Mouse (Mus musculus) thymus, adult 2 months (tissue): ENCODE results near the gene Mrps23. TPM values are rescaled to one million over a fixed set of nuclear protein-coding genes. Genes with fewer than 3 reads are reported as not detected.

ENCODE experiments used
- DNase-seq: peaks from one replicate; pipeline ENCODE4 v3.0.0; 2021
- H3K27ac ChIP-seq: fragments of 200-500 bp; 2 replicates; pipeline ENCODE4 v1.5.1; 2012; ENCODE audit warnings: low read length, control low read depth; ENCODE audit not compliant: control insufficient read depth, insufficient read depth
- H3K27me3 ChIP-seq: fragments of 200-500 bp; 2 replicates; pipeline ENCODE4 v1.6.1; 2012; ENCODE audit warnings: mild to moderate bottlenecking, low read length, moderate library complexity, mixed read lengths; ENCODE audit not compliant: control insufficient read depth, insufficient read depth
- H3K36me3 ChIP-seq: fragments of 200-500 bp; 2 replicates; pipeline ENCODE4 v1.6.1; 2012; ENCODE audit warnings: mild to moderate bottlenecking, low read length, moderate library complexity; ENCODE audit not compliant: control insufficient read depth, insufficient read depth
- H3K4me1 ChIP-seq: fragments of 200-500 bp; replicated peaks from 2 replicates; pipeline ENCODE4 v1.6.1; 2012; ENCODE audit warnings: low read length; ENCODE audit not compliant: control insufficient read depth, insufficient read depth
- H3K4me3 ChIP-seq: fragments of 200-500 bp; 2 replicates; pipeline ENCODE4 v1.5.1; 2012; ENCODE audit warnings: mild to moderate bottlenecking, low read length, control low read depth, moderate library complexity; ENCODE audit not compliant: control insufficient read depth, insufficient read depth
- CTCF ChIP-seq: fragments of 200-500 bp; IDR thresholded peaks from 2 replicates; pipeline ENCODE4 v1.5.1; 2012; ENCODE audit warnings: mild to moderate bottlenecking, control low read depth, low read length, moderate library complexity, borderline replicate concordance; ENCODE audit not compliant: control insufficient read depth, poor library complexity, insufficient read depth; ENCODE audit errors: extremely low read depth
- POLR2A ChIP-seq: fragments of 200-500 bp; IDR thresholded peaks from 2 replicates; pipeline ENCODE4 v1.6.1; 2012; ENCODE audit warnings: mild to moderate bottlenecking, low read length, control low read depth, moderate library complexity; ENCODE audit not compliant: control insufficient read depth, poor library complexity, insufficient read depth; ENCODE audit errors: extremely low read depth
- WGBS: fragments of 180-500 bp; shearing (Covaris S2); methylation state at CpG from one replicate; pipeline ENCODE4 v1.1.7; 2018; 5-methylcytosine and 5-hydroxymethylcytosine counted together
- polyA plus RNA-seq: library from polyadenylated mRNA; depleted of rRNA; stranded (reverse); fragments of >200 nt; gene quantifications from 2 replicates; pipeline ENCODE4 v1.2.3, GENCODE M21; 2012

The Mrps23 gene
- polyA plus RNA-seq, 1 experiment: 47.6 TPM

GRCm38 (mm10) chr11:88186078-88186946 is 17.9 kb upstream of the Mrps23 start:
- Histone ChIP-seq H3K4me3 (no peak overlapping the region), H3K27me3 (no peaks in the 10 kb centered on the region), H3K4me1 (peaks cover 11% of the 10 kb centered on the region), H3K36me3 (no peaks in the 10 kb centered on the region), H3K27ac (no peak overlapping the region)
- no peak for TF ChIP-seq CTCF
- TF ChIP-seq POLR2A: no peak
- no peak for DNase-seq
- WGBS: 90% methylated on average over 14 of the region's 14 CpGs

- Histone ChIP-seq H3K27me3 (no peaks in the 10 kb centered on the region), H3K4me1 (peaks cover 9% of the 10 kb centered on the region), H3K27ac (peak overlapping the region; percentile 19; the same call in 1 of the 2 replicates), H3K36me3 (no peaks in the 10 kb centered on the region), H3K4me3 (no peak overlapping the region)
- TF ChIP-seq CTCF (no peak), POLR2A (no peak)
- WGBS: 52% methylated on average over 2 of the region's 2 CpGs
- DNase-seq: no peak
Measured at GRCm38 (mm10) chr11:88186947-88187243, 17.3 kb upstream of the Mrps23 start.

GRCm38 (mm10) chr11:88187417-88188133 is 16.6 kb upstream of the Mrps23 start:
- H3K27ac ChIP-seq: peak overlapping the region; percentile 19; the same call in 1 of the 2 replicates
- no peaks in the 10 kb centered on the region for H3K27me3 ChIP-seq
- peak; percentile 82 for DNase-seq
- H3K4me3 ChIP-seq: peak overlapping the region; percentile 61
- H3K4me1 ChIP-seq: peaks cover 12% of the 10 kb centered on the region
- 15% methylated on average over 25 of the region's 25 CpGs for WGBS
- no peaks in the 10 kb centered on the region for H3K36me3 ChIP-seq
- TF ChIP-seq POLR2A (no peak), CTCF (peak; percentile 79)

GRCm38 (mm10) chr11:88188216-88188615 is 16.0 kb upstream of the Mrps23 start:
- 43% methylated on average over 8 of the region's 8 CpGs for WGBS
- Histone ChIP-seq H3K36me3 (no peaks in the 10 kb centered on the region), H3K27ac (no peak overlapping the region), H3K27me3 (no peaks in the 10 kb centered on the region; the same call in 1 of the 2 replicates), H3K4me1 (peaks cover 18% of the 10 kb centered on the region), H3K4me3 (peak overlapping the region; percentile 61)
- TF ChIP-seq POLR2A: no peak
- TF ChIP-seq CTCF: no peak
- no peak for DNase-seq

- no peak overlapping the region for H3K4me3 ChIP-seq
- H3K4me1 ChIP-seq: peaks cover 23% of the 10 kb centered on the region
- no peak for DNase-seq
- no peak for TF ChIP-seq POLR2A
- no peaks in the 10 kb centered on the region for H3K36me3 ChIP-seq
- no peaks in the 10 kb centered on the region; the same call in 1 of the 2 replicates for H3K27me3 ChIP-seq
- 93% methylated on average over 7 of the region's 7 CpGs for WGBS
- no peak overlapping the region for H3K27ac ChIP-seq
Measured at GRCm38 (mm10) chr11:88188635-88189034, 15.6 kb upstream of the Mrps23 start.

- WGBS: 2% methylated on average over 4 of the region's 4 CpGs
- DNase-seq: peak; percentile 49
- H3K4me1 ChIP-seq: peaks cover 29% of the 10 kb centered on the region
- no peaks in the 10 kb centered on the region for H3K36me3 ChIP-seq
- H3K4me3 ChIP-seq: no peak overlapping the region
- TF ChIP-seq CTCF: no peak
- no peak for TF ChIP-seq POLR2A
- H3K27me3 ChIP-seq: no peaks in the 10 kb centered on the region; the same call in 1 of the 2 replicates
- no peak overlapping the region for H3K27ac ChIP-seq
Measured at GRCm38 (mm10) chr11:88192595-88192994, 11.6 kb upstream of the Mrps23 start.
